Mouse (Mus musculus): ENCODE measurements around the gene Ocel1.

Ocel1 gene

DNA sequence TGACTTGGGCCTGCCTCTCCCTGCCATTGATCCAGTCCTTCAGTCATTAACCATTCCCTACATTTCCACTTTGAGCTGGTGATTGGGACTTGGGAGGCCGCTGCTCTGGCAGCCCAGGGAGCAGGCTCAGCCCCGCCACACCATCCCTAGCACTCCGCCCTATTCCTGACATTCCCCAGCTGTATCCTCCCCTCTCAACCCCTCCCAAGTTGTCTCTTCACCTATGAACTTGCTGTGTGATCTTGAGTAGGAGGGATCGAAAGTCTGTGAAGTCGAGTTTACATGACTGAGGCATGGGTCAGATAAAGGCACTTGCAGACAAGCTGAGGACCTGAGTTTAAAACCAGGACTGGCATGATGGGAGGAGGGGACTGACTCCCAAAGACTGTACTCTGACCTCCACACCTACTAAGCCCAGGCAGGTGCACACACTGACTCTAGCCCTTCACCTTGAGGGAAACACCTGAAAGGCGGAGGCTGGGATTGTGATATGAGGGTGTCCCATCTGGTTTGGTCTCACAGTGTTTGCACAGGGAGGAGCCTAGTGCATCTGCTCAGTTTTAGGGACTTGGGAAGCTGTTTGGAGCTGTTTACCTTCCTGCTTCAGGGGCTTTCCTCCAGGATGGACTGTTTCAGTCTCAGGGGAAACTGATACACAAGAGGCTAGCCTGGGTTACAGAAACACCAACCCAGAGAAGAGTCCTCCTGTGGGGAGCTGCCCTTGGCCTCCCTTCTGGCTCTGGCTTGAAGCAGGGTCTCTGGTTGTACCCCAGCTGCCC, 32.2 kb downstream of the Ocel1 start:
- DNase-seq (ENCODE audit: low read depth, low spot score) = no peak

DNA sequence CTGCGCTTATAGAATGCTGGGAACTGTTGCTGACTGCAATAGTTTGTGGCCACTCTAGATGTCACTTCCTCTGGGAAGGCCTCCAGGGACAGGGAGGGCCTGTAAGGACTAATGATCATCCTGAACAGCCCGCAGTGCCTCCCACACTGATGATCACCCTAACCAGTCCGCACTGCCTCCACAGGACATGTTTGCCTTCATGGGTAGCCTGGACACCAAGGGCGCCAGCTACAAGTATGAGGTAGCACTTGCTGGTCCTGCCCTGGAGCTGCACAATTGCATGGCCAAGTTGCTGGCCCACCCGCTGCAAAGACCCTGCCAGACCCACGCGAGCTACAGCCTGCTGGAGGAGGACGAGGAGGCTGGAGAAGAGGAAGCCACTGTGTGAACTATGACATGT, 32.9 kb downstream of the Ocel1 start:
- no peak for DNase-seq (ENCODE audit: low read depth, low spot score)

GRCm38 (mm10) chr8:71404951-71405351, 33.9 kb downstream of the Ocel1 start:
- DNase-seq (ENCODE audit: low read depth, low spot score) = no peak

- peak; percentile 91 for DNase-seq (ENCODE audit: low read depth, low spot score)
Observed at GRCm38 (mm10) chr8:71405401-71406098, 34.5 kb downstream of the Ocel1 start, which contains the start of gene Ankle1. Gene Ankle1 (plus strand): TSS chr8:71406010.

DNA sequence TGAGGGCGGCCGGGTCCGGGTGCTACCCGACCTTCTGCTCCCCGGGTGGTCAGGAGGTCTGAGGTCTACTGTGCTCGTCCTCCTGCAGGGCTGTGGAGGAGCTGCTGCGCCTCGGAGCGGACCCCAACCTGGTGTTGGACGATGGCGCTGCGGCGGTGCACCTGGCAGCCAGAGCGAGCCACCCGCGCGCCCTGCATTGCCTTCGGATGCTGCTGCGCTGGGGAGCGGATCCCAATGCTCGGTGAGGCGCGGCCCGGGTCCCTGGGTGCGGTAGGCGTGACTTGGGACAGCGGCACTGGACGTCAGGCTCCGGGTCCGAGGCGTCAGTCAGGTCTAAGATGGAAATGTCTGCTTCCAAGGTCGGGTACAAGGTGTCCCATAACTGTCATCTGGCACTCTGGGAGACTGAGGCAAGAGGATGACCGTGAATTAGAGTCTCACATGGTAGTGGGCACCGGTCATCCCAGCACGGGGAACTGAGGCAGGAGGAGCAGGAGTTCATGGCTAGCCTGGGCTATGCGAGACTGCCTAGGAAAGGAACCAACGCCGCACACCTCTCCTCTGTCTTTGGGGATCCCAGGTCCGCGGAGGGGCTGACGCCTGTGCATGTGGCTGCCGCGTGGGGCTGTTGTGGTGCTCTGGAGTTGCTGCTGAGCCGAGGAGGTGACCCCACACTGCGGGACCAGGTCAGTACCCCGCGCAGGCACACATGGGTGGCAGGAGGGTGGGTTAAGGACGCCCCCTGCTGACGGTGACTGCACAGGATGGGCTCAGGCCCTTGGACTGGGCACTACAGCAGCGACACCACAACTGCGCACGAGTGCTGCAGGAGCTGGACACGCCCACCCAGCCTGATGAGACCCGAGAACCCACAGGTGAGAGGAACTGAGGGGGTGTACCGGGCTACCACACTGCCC, 35.3 kb downstream of the Ocel1 start:
- peak; percentile 53 for DNase-seq (ENCODE audit: low read depth, low spot score)

- DNase-seq (ENCODE audit: low read depth, low spot score) = no peak
Observed at GRCm38 (mm10) chr8:71407441-71407840, 36.3 kb downstream of the Ocel1 start.

DNA sequence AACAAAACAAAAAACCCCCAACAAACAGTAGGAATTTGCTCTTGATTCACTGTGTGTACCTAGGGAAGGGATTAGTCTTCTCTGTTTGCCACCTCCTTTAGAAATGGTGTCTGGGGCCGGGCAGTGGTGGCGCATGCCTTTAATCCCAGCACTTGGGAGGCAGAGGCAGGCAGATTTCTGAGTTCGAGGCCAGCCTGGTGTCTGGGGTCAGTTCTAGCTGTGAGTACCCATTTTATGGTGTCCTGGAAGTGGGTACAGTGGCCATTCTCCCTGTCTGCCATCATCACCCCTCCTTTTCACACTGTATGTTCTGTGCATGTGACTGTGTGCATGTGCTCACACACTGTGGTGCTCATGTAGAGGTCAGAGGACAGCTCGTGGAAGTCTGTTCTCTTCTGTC, 37.1 kb downstream of the Ocel1 start:
- DNase-seq (ENCODE audit: low read depth, low spot score) = no peak

DNA sequence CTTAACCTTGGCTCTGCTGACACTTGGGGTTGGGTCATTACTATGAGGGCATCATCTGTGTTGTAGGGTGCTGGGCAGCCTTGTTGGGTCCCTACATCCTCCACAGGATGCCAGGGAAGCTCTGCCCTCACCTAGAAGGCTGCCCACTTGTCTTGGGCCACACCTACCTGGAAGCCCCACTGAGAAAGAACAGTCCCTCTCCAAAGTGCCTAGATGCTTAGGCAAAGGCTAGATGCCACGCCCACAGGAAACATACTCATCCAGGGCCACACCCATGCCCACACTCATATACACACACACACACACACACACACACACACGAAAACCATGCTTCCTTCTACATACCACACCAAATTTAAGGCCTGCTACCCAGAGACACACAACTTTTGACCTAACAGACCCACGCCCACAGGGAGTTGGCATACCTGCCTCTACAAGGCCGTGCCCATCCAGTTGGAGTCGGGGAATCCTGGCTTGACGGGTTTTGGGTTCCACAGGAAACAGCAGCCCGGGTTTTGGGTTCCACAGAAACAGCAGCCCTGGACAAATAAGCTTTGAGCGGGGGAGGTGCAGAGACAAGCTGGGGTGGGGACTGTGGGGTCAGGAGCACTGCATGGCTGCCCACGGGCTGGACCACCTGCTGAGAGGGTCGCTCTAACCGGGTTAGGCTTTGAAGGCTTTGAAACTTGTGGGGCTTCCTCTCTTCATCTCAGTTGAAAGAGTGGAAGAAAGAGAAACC, 40.6 kb downstream of the Ocel1 start:
- DNase-seq (ENCODE audit: low read depth, low spot score) = no peak

GRCm38 (mm10) chr8:71422121-71422520, 51.0 kb downstream of the Ocel1 start:
- DNase-seq (ENCODE audit: low read depth, low spot score) = no peak
